Mouse (Mus musculus): ENCODE measurements at regions not wholly inside any gene's neighbourhood (a gene's known extent, or its start where the extent isn't known, plus 50 kb on each side); places are given as distances from the start of the nearest gene placed in this dataset.

DNA sequence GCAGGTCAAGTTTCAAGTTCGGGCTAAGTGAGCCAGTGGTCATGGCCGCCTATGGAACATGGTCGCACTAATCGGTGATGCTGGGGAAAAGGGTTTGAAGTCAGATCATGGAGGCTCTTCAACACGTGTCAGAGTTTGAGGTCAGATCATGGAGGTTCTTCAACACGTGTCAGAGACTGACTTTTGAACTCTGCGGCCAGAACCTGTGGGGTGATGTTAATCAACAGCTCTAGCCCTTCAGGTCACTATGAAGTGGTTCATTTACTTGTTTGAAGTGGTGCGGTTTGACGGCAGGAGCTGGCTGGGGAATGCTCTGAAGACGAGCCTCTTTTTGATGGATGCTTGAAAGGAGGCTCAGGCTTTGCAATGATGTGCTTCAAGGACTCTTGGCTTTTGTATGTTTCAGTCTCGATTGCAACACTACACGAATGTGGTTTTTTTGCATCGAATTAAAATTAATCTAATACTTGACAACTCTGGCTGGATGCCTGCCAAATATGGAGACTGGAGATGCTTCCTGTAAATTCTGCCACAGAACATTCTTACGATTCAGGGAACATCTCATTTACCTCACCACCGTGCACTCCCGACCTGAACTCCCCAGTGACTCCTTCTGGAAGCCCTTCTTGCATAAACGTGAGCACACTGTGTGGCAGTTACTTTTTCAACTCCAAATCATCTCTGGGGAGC is 87.9 kb upstream of the 4930535I16Rik start:
- ATAC-seq (ENCODE audit: poor library complexity, severe bottlenecking), result no peak

DNA sequence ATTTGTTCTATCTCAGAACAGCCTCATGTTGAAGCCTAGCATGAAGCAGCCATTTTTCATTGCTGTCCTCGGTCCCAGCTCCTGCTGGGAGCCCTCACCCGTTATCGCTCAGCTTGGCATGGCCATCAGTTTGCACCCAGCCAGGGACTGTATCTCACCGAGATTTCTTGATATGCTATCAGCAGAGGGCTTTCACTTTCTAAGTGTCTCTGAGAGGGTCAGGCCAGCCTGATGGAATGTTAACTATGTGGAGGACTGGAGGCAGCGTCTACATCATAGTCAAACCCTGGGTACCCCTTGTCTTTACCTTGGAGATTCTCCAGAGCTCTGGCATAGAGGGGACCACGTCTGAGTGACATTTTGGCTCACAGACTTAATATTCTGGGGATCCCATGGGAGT is 84.9 kb upstream of the 4930535I16Rik start:
- no peak for ATAC-seq (ENCODE audit: poor library complexity, severe bottlenecking)

GRCm38 (mm10) chr4:124002105-124002504 is 84.3 kb upstream of the 4930535I16Rik start:
- no peak for ATAC-seq (ENCODE audit: poor library complexity, severe bottlenecking)

GRCm38 (mm10) chr4:123995815-123996214 is 78.0 kb upstream of the 4930535I16Rik start:
- ATAC-seq (ENCODE audit: poor library complexity, severe bottlenecking), result peak; percentile 56; the same call in 1 of the 2 replicates

DNA sequence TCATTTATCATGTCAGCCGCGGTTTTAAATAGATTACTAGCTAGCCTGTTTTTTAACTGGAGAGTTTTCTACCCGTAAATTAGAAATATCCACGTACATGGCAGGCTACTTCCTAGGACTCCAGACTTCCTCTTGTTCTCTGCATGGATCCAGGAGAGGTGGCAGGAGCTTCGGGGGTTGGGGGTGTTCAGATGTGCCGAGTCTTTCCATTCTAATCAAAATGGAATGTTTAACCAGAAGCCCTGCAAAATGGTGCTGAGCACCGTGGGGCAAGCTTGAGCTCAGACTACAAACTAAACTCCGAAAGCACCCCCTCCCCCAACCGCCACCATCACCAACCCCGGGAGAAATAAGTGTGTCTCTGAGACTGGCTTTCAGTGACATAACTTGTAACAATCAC is 73.4 kb upstream of the 4930535I16Rik start:
- ATAC-seq (ENCODE audit: poor library complexity, severe bottlenecking), result no peak

- ATAC-seq (ENCODE audit: poor library complexity, severe bottlenecking), result no peak
Measured at GRCm38 (mm10) chr4:123990293-123991185, 72.7 kb upstream of the 4930535I16Rik start.

Data from megakaryocyte, adult 5-6 weeks (primary cell).